Mouse (Mus musculus): Measurements from ENCODE around the gene Serinc2.

DNA sequence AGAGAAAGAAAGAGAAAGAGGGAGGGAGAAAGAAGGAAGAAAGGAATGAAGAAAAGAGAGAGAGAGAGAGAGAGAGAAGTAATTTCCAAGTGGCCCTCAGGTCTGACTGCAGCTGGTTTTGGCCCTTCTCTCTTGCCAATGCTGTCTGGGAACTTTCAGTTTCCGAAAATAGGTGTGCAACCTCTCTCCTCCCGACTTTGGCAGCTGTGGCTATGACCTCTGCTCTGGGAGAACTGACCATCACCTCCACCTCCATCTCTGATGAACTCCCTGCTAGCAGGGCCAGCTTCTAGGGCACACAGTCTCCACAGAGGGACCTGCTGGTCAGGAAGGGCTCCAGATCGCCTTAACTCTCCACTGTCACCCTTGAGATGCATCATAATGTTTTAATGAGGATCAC lies 7.5 kb upstream of the Serinc2 start:
- no peak for TF ChIP-seq ZC3H11A (IDR thresholded peaks at IDR 0.05; ENCODE audit: low read depth, low read length)
- TF ChIP-seq MEF2A (IDR thresholded peaks at IDR 0.05; ENCODE audit: borderline replicate concordance, low read depth, low read length), result no peak
- no peak for TF ChIP-seq CTCF (conservative IDR thresholded peaks at IDR 0.05 in 1 of 2, IDR thresholded peaks at IDR 0.05 in 1 of 2; ENCODE audit: low read depth in 2 of 2, low read length in 2 of 2)
- TF ChIP-seq SIN3A (IDR thresholded peaks at IDR 0.05; ENCODE audit: low read length), result no peak
